Mouse (Mus musculus) liver (tissue): ENCODE results near the gene Rhobtb3.
A peak's percentile ranks its signal among the peaks of the same experiment; 100 is the strongest.
"Not testable (repeated sequence)": the region's sequence is repeated elsewhere in the genome, so short reads cannot be mapped to it uniquely, and the experiment has no call there.

Experiments used
- DNase-seq: peaks from one replicate; pipeline ENCODE4 v3.0.0-alpha.2; 2020; ENCODE audit warnings: mixed read lengths

Rhobtb3 gene

GRCm38 (mm10) chr13:75844833-75845518 lies 98.7 kb downstream of the Rhobtb3 start:
- no peak for DNase-seq

GRCm38 (mm10) chr13:75843993-75844683 lies 99.6 kb downstream of the Rhobtb3 start:
- peak; percentile 36 for DNase-seq

- DNase-seq, result no peak
Observed at GRCm38 (mm10) chr13:75843331-75843730, 100.4 kb downstream of the Rhobtb3 start.

- DNase-seq, result no peak
Observed at GRCm38 (mm10) chr13:75841950-75842349, 101.8 kb downstream of the Rhobtb3 start.

GRCm38 (mm10) chr13:75840752-75841285 lies 102.9 kb downstream of the Rhobtb3 start:
- DNase-seq, result no peak

GRCm38 (mm10) chr13:75839719-75840481 lies 103.8 kb downstream of the Rhobtb3 start, which contains the start of gene Glrx:
Glrx (plus strand) TSS chr13:75839868.
- peak; percentile 66 for DNase-seq

- DNase-seq, result no peak
Observed at GRCm38 (mm10) chr13:75838506-75838905, 105.2 kb downstream of the Rhobtb3 start.

GRCm38 (mm10) chr13:75835461-75835860 lies 108.3 kb downstream of the Rhobtb3 start:
- DNase-seq, result no peak

- DNase-seq, result no peak
Observed at GRCm38 (mm10) chr13:75833499-75833898, 110.2 kb downstream of the Rhobtb3 start.

- DNase-seq, result no peak
Observed at GRCm38 (mm10) chr13:75832697-75833096, 111.0 kb downstream of the Rhobtb3 start.

GRCm38 (mm10) chr13:75831710-75832109 lies 112.0 kb downstream of the Rhobtb3 start:
- no peak for DNase-seq

- DNase-seq, result no peak
Observed at GRCm38 (mm10) chr13:75830708-75831107, 113.0 kb downstream of the Rhobtb3 start.

GRCm38 (mm10) chr13:75825388-75825787 lies 118.3 kb downstream of the Rhobtb3 start:
- no peak for DNase-seq

- no peak for DNase-seq
Observed at GRCm38 (mm10) chr13:75824611-75825319, 119.0 kb downstream of the Rhobtb3 start.

GRCm38 (mm10) chr13:75823201-75823600 lies 120.5 kb downstream of the Rhobtb3 start:
- DNase-seq, result no peak

GRCm38 (mm10) chr13:75822366-75822765 lies 121.4 kb downstream of the Rhobtb3 start:
- not testable (repeated sequence) for DNase-seq

- no peak for DNase-seq
Observed at GRCm38 (mm10) chr13:75819898-75820297, 123.8 kb downstream of the Rhobtb3 start.
